Mouse (Mus musculus) central nervous system, embryonic 11.5 days (tissue): ENCODE measurements around the gene Vmn1r225. TPM values are rescaled to one million over a fixed set of nuclear protein-coding genes. Genes with fewer than 3 reads are reported as not detected.

ENCODE experiments used
- polyA plus RNA-seq: library from polyadenylated mRNA; depleted of rRNA; stranded (reverse); fragments of >200 nt; gene quantifications from 2 replicates; pipeline ENCODE4 v1.2.3, GENCODE M21; 2012; rRNA removed

Gene Vmn1r225
- not detected in 2 replicates for polyA plus RNA-seq

GRCm38 (mm10) chr17:20497858-20498257 lies at the start of gene Vmn1r225:
Vmn1r225 (plus strand) TSS chr17:20498158.

GRCm38 (mm10) chr17:20481231-20481630 lies 16.7 kb upstream of the Vmn1r225 start, which contains the start of gene Vmn2r108:
Vmn2r108 (minus strand) TSS chr17:20481331.

Other genes starting within 250 kb of the Vmn1r225 start
- gene Vmn2r106, start 212.6 kb upstream of the Vmn1r225 start, polyA plus RNA-seq, result not detected in 2 replicates
- gene Vmn2r107, start 152.9 kb upstream of the Vmn1r225 start, polyA plus RNA-seq, result not detected in 2 replicates
- gene Vmn1r224, start 84.0 kb upstream of the Vmn1r225 start, polyA plus RNA-seq, result not detected in 2 replicates
- not detected in 2 replicates for gene Vmn2r108, start 16.8 kb upstream of the Vmn1r225 start, polyA plus RNA-seq
- gene Vmn2r109, start 66.6 kb downstream of the Vmn1r225 start, polyA plus RNA-seq, result not detected in 2 replicates
- gene Vmn2r110, start 98.3 kb downstream of the Vmn1r225 start, polyA plus RNA-seq, result not detected in 2 replicates
- gene Fpr-rs3, start 126.7 kb downstream of the Vmn1r225 start, polyA plus RNA-seq, result not detected in 2 replicates
- gene Vmn1r226, start 184.7 kb downstream of the Vmn1r225 start, polyA plus RNA-seq, result not detected in 2 replicates
- not detected in 2 replicates for gene Vmn1r227, start 231.7 kb downstream of the Vmn1r225 start, polyA plus RNA-seq